Mouse (Mus musculus) kidney, postnatal 25 days (tissue): ENCODE results near the gene Cadm1.

Experiments
- DNase-seq, 2 experiments: peaks; one replicate each; pipeline ENCODE4 v3.0.0; 2021; ENCODE audit warnings: mixed read lengths in 2 of 2

The Cadm1 gene

GRCm38 (mm10) chr9:47805658-47806057 is 275.7 kb downstream of the Cadm1 start:
- DNase-seq = no peak

DNA sequence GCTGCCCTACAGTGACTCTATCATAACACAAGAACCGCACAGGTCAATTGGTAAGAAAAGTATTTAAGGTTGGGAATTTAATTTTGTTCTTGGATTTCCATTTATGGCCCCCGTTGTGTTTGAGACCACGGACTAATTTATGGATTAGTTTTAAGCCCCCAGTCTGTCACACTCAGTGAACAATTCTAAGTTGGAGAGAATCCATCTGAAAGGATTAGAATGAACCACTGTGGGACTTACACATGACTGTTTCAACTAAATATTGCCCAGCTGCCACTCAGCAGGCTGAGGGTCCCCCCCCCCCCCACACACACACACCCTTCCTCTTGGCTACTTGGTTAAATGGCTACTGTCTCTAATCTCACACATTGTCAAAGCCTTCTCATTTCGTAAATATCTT is 295.7 kb downstream of the Cadm1 start:
- DNase-seq = no peak

DNA sequence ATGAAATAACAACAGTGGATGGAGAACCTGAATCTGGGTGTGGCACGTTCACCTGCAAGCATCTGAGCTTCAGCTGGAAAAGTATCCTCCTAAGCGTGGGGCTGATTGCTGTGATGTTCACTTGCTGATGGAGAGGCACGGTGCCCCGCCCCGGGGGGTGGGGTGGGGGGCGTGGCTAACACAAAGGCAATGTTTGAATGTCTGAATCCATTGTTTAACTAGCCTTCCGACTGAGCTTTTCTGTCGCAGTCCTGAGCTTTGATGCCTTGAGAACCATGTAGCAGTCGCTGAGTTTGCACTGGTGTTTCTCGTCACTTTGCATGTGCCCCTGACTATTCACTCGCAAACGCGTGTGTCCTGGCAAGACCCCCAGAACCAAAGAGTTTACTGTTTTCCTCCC is 298.8 kb downstream of the Cadm1 start:
- no peak for DNase-seq

- DNase-seq = no peak
These were observed 299.2 kb downstream of the Cadm1 start for GRCm38 (mm10) chr9:47829204-47829603.

DNA sequence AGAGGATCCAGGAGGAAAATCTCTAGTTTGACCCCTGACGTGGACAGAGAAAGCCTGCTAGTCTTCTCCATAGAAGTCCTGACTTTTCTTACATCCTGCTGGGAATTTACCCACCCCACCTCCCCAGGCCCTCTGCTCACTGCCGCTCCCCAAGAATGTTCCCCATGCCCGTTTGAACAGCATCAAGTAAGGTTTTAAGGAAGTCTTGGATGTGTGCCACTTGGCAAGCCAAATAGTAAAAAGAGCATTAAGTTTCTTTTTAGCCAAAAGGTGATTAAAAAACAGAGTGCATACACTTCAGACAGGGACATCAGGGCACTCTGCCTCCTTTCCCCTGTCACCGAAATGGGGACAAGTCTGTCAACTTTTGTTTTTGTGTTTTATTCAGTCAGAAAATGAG is 299.9 kb downstream of the Cadm1 start:
- no peak for DNase-seq

DNA sequence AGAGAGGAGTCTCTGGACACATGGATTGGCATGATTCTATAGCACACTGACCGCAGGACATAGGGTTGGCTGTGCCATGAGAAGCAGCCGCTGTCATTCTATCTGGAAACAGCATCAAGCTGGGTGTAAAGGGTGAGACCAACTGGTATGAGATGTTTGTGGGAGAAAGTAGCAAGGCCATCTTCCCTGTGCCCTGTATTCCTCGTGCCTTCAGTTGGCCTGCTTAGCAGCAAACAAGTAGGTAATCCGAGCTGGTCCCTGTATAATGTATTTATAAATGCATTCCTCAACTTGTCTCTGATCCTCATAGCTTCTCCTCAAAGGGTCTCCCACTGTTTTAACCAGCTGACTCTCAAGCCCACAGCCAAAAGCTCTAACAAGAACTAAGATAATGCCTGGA is 301.4 kb downstream of the Cadm1 start:
- no peak for DNase-seq

DNA sequence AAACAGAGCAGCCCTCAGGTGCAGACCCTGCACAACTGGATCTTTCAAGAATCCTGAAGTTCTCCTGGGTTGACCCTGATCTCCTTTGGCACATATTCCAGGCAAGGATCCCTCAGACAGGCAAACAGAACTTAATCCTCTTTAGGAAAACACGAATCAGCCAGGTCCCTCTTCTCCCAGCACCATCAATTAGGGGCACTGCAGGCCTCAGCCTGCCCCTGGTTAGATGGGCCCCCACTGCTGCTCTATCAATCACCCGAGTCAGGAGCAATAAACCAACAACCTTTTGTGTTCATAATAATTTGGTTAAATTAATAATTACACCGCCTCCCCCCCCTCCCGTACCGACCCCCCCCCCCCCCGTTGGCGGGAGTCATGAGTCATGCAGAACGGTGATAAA is 308.2 kb downstream of the Cadm1 start:
- no peak for DNase-seq

DNA sequence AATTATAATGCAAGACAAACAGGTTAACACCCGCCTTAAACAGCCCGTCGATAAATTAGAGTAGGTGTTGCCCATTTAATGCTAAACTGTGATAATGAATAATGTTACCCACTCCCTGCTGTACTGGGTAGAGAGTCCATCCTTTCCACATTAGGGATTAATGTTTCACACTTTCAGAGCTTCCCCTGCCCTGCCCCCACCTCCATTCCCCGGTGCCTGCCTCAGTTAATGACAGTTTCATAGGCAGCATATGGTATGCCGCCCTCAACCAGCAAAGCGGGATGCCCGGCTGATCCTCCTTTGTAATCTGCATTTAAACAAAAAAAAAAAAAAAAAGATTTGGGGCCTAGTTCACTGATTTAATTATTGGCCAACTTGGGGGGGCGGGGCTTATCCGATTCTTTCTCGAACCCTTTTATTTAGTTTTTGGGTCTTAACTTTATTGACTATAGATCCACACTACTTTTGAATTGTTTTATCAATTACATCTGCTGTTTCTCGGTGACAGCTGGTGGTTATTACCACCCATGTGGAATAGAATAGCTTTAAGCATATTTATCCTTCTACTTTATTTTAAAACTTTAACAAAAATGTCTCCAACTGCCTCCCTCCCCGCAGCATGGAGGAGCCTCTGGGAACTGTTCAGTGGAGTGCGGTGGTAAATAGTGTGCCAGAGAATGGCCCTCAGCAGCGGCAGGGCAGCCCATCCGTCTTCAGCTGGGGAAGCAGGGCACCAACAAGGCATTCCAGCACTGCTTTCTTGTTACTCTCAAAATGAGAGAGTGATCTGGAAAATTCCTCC is 309.1 kb downstream of the Cadm1 start:
- no peak for DNase-seq

DNA sequence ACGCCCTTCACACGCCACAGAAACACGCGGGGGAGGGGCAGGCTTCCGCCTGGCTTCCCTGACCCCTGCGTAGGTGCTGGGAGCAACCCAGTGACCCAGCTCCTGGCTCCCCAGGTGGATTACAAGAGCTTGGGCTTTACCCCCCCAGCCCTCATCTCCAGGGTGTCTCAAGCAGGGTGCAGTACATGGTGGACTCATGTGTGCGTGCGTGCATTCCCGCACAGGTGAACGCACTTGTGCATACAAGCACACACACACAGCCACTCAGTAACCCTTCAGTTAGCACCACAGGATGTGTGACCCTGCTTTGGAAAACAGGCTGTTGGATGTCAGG is 309.7 kb downstream of the Cadm1 start:
- no peak for DNase-seq

- no peak for DNase-seq
These were observed 313.4 kb downstream of the Cadm1 start for GRCm38 (mm10) chr9:47843328-47843727.

GRCm38 (mm10) chr9:47846275-47846674 is 316.3 kb downstream of the Cadm1 start:
- no peak for DNase-seq

GRCm38 (mm10) chr9:47846926-47847325 is 317.0 kb downstream of the Cadm1 start:
- DNase-seq = no peak

GRCm38 (mm10) chr9:47847797-47848196 is 317.8 kb downstream of the Cadm1 start:
- no peak for DNase-seq

- no peak for DNase-seq
These were observed 318.8 kb downstream of the Cadm1 start for GRCm38 (mm10) chr9:47848745-47849144.

DNA sequence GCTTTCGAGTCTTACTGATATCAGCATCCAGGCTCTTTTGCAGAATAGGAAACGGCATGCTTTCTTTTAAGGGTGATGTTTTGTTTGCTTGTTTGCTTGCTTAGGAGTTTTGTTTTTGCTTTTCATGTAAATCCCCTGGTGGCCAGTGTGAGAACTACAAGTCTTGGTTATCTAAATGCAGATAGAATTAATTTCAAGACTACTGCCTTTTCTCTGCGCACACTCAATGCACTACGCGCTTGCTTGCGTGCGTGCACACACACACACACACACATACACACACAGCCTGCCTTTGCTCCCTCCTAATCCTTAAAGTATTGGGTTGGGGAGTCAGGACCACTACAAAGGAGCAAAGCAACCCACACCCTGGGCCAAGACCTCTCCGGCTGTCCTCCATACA is 326.3 kb downstream of the Cadm1 start:
- DNase-seq = peak in 1 of 2 experiments; percentile 61

DNA sequence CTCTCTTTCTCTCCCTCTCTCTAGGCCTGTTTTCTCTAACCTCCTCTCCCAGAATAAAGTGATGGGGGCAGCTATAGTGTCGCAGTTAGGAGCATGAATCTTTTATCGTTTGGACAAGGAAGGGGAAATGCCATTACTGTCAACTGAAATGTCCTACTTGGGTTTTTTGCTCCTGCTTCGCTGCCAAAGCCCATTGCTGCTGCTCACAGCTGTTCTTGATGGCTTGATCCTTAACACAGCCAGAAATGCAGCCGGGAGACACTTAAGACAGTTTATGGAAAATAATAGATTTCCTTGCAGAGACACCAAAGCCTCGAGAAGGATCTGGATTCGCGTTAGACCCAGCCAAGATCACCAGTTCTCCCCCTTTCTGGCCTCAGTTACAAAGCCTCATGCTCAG is 327.3 kb downstream of the Cadm1 start:
- no peak for DNase-seq

- no peak for DNase-seq
These were observed 328.2 kb downstream of the Cadm1 start for GRCm38 (mm10) chr9:47858134-47858533.

DNA sequence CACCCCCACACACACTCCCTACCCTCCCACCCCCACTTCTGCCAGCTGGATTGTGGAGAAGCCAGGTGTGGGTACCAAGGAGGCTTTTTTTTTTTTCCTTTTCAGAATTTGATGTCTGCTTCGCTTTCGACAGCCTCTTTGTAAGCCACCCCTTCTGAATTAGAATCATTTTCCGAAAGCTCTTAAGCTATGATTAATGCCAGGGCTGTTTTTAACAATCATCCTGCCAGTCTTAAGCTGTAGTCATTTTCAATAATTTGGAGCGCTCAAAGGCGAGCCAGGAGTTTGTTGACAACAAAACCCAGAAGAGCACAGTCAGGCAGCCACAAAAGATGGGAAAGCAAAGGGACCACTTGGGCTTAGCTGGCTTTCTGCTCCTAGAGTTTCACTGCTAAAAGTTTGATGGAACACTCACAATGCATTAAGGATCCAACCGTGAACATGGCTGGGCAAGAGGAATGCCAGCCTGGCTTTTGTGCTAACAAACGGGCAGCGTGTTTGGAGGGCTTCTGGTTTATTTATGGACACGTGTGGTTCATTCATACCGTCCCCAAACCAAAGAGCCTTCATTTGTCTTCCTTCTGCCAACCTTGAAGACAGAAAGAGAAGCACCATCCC is 328.9 kb downstream of the Cadm1 start:
- DNase-seq = no peak

DNA sequence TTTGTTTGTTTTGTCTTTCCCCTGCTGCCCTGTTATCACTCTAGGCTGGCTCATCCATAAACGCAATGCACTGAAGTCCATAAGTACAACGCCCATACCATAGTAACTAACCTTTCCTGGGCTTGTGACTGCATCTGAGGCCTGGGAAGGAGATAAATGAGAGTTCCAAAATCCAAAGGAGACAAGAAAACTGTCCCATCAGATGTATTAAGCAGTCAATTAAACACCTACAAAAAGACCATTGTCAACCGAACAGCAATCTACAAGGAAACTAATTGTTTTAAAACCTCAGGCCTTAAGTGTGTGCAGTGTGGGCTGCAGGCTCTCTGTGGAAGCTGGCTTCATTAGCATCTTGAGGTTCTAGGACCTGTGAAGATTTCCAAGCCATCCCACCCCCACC is 331.0 kb downstream of the Cadm1 start:
- DNase-seq = no peak

DNA sequence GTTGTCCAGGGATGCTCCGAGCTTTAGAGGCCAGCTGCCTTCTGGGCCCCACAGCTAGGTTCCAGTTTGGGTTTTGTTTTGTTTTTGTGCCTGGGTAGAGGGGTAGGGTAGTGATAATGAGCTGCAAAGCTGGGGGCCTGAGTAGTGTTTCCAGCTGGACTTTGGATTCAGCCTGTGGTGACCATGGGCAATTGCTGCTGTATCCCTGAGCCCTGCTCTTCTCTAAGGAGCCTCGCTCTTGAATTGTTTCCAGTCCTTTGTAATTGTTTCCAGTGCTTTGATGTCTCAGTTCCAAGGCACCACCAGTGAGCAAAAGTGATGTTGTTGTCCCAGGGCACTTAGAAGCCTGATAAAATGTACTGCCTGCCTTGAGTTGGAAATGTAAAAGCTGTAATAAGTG is 331.8 kb downstream of the Cadm1 start:
- DNase-seq = no peak

- no peak for DNase-seq
These were observed 336.0 kb downstream of the Cadm1 start for GRCm38 (mm10) chr9:47866001-47866400.

DNA sequence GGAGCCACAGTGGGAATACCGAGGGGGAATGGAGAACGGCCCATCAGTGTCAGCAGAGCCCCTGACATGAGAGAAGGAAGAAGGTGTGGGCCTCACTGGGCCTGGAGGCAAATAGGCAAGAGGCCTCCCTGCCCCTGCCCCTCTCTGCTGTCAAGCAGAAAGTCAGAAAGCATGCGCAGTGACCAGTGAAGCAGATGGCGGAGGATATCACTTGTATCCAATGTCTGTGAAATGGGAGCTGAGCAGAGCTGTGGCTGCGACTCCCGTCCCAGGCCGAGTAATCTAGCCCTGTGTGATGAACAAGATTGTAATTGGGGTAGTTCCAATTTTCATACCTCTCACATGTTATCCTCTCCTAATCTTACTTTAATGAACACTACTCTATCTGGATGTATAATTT is 337.5 kb downstream of the Cadm1 start:
- no peak for DNase-seq

GRCm38 (mm10) chr9:47869661-47870060 is 339.7 kb downstream of the Cadm1 start:
- DNase-seq = no peak

- no peak for DNase-seq
These were observed 346.7 kb downstream of the Cadm1 start for GRCm38 (mm10) chr9:47876557-47877206.
